Mouse (Mus musculus): ENCODE measurements around the gene Fam129a.
A peak's percentile ranks its signal among the peaks of the same experiment; 100 is the strongest.

Gene Fam129a

DNA sequence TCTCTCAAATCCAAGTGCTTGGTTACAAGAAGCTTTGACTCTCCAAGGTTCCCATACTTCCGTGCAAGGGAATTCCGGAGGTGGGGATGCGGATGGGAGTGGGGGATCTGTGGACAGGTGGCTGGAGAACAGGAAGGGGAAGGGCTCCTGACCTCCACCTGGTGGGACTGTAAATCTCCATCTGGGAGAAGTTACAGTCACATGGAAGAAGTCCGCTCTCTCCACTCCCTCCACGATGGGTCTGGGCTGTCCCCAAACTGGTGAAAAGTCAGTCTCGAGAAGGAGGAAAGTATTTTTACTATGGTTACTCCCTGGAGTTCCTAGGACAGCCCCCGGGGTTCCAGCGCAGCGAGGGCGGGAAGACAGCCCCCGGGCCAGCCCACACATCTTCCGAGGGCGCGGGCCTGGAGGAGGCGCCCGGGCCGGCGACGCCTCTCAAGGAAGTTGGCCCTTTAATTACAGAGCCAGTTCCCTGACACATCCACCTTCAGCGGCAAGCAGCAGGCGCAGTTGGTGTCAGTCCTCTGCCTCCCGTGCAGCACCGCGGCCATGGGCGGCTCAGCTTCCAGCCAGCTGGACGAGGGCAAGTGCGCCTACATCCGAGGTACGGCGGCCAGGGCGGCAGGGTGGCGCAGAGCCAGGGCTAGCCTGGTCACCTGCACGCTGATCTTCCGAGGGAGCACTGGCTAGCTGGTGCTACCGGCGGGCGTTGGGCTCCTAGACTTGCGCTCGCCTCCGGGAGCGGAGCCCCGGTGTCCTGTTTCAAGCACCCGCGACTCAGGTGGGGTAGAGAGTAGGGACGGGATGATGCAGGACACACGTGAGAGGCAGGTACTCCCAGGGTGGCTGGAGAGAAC, at the start of gene Fam129a:
Gene Fam129a (plus strand): TSS at position 206 of the 857 bp plus-strand sequence.
- peak; percentile 10 to 37 for DNase-seq

DNA sequence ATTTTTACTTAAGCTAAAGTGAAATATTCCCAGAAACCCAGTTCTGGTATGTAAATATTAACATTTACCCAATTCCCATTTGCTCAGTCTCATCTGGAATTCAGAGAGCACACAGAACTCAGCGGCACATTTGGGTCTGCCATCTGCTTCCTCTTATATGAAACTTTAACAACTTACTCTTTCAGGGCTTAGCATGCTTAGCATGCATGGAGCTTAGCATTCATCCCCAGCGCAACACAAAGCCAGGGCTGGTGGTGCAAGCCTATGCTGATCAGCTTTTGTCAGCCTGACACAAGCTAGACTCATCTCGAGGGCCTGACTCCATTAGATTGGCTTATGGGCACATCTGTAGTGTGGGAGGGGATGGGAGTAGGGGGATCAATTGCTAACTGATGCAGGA, 44.3 kb upstream of the Fam129a start:
- DNase-seq = no peak

DNA sequence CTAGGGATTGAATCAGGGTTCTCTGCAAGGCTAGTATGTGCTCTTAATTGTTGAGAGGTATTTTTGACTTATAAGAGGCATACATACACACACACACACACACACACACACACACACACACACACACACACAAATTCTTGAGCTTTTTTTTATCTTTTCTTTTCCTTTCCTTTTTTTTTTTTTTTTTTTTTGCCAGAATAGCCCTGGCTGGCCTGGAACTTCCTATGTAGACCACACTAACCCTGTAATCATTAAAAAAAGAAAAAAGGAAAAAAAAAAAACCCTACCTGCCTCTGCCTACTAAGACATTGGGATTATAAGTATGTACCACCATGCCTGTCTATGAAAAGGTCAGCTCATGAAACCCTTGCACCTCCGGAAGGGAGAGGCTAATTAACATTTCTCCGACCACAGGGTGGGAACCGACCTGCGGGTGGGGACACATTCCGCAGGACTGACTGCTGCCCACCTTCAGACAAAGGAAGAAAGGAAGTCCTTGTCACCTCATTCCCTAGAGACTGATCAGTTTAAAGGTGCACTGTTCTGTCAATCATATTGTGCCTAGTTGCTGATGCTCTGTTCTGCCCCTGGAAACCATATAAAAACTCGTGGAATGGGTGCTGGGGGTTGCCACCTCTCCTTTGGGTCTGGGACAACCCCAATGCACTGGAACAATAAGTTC, 27.0 kb upstream of the Fam129a start:
- no peak for DNase-seq

DNA sequence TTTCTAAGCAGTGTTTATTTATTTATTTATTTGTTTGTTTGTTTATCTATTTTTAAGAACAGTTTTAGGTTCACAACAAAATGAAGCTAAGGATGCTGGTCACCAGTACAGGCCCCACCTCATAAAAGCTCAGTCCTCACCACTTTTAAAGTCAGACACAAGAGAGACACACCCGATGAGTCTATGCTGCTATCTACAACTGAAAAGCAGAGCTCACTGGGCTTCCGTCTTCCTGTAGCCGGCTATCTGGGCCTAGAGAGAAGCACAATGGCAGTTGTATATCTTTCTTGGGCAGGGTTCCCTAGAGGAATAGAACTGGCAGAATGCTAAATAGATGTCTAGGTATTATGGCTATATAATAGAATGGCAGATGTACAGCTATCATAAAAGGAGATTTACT, 26.4 kb upstream of the Fam129a start:
- DNase-seq = no peak

DNA sequence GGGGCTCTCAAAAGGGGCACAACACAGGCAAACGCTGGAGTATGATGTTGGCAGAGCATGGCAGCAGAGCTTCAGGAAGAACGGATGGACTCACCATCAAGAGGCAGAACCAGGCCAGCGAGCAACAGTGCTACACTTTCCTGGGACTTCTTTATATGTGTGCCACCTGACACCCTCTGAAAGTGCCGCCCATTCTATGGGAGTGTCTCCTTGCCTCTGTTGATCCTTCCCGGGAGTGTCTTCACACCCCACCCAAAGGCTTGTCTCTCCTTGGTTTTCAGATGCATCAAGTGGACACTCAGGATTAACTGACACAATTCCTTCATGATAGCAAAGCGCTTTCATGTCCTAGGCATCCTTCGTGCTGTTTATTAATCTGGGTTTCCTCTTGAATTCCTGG, 25.4 kb upstream of the Fam129a start:
- DNase-seq = no peak

DNA sequence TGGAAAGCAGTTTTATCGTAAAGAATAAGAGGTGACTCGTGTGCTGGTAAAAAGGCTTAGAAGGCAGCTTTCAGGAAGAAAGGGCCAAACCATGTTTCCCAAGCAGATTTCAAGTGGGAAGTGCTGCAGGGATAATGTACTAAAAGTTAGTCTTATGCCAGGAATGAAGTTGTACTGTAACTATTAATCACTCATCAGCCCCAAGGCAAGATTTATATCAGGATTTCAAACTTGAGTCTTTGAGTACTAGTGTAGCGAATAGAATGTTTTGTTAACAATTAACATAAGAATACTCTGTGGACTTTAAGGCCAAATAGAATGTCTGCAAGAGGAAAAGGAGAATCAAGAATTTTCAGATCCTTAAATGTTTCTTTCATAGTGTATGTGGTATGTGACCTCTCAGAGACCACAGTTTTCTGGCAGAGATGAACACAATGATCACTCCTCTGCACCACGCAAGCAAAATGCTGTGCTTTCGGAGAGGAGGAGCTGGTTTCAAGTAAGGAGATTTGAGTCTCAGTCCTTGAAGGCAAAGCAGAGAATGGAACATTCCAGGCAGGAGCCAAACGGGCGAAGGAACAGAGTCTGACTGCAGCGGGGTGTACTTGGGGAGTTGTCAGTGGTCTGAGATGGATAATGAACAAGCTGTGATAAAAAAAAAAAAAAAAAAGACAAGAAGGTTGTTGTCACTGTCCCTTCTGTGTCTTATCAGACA, 21.9 kb upstream of the Fam129a start:
- DNase-seq = no peak

DNA sequence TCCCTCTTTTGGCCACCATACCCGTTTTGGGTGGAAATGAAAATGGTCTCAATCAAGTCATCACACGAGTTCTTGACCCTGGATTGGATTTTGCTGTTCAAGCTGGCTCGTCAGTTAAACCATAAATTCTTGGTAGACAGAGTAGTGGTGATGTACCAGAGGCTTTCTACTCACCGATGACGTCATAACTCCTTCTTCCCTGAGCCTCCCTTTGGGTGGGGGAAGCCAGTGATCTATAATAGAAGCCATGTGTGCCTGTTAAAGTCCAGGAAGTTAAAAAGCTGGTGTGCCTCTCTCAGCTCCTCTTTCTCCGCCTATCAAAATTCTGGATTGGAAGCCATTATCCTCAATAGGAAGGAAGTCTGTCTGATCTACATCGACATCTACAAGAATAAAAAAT, 21.2 kb upstream of the Fam129a start:
- DNase-seq = no peak

DNA sequence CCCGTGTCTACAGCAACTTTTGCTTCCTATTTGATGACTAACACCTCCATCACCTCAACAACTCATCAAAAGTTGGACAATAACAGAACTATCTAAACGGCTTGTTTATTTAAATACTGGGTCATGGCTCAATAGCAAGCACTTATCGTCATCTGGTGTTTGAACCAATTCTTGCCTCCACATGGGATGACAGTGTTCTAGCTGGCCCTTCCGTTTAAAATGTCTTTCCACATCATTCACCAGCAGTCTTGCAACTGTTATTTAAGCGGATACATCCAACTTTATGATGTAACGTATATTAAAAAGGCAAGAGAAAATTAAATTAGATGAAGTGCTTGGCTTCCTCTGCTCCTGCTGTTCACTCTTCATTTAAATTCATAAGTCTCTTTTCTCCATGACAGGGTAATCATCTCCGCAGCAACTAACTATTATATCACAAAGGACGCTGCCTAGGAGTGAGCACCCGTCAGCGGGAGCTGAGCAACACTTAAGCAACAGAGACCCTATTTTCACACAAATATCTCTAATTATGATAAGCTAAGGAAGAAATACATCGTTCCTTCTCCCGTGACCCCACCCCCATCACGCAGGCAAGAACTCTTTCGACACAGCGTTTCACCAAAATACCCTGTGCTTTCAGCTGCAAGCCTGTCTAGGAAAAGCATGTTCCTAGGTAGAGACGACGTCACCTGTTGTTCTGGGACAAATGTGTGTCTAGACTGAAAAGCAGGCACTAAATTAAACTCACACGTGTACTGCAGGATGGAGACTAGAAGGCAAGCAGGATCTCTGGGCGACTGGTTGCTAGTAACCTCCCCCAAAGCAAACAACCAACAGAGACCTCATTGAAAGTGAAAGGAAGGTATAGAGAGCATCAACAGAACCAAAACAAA, 20.2 kb upstream of the Fam129a start:
- no peak for DNase-seq

DNA sequence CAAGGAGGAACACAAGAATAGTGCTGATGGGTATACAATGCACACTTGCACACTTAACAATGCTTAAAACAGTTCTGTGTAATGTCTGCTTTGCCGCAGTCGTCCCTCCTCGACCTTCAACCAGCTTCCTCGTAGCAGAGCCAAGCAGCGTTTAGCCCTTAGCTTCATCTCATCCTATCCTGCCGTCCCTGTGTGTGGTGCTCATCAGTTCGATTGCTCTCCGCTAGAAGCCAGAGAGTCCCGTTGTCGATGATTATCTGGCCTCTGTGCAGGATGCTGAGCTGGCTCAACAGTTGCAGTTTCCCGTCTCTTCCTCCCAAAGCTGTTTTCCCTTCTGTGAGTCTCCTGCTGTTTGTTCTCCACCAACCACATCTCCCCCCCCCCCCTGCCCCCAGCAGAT, 10.4 kb upstream of the Fam129a start:
- no peak for DNase-seq

DNA sequence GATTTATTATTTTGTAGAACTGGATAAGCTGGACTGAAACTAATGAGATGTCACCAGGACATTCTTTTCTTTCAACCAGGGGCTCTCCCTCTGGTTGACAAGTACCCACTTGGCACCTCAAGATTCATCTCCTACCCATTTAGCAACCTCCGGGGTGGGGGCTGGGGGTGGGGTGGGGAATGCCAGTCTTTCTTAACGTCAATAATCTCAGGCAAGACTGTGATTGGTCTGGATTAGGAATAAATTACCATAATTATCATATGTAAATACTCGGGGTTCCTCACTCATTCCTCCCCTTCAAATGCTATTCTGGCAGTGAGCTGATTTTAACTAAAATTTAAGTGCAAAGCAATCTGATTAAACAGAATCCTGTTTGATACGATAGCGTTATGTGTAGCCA, 7.6 kb upstream of the Fam129a start:
- no peak for DNase-seq

DNA sequence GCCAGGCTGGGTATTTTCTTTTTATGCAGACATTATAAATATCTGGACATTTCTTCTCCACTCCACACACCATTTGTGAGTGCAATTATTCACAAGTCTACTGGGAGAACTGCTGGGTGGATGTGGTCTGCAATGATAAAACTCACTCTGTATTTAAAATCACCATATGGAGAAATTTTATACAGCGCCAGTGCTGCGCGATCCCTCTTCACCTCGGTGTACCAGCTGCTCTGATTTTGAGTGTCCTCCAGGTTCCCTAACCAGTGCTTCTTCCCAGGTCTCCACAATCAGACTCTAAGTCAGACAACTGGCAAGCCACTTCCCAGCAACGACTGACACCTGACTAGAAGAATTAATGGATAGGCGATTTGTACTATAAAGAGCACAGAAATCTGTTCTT, 7.1 kb upstream of the Fam129a start:
- DNase-seq = no peak

DNA sequence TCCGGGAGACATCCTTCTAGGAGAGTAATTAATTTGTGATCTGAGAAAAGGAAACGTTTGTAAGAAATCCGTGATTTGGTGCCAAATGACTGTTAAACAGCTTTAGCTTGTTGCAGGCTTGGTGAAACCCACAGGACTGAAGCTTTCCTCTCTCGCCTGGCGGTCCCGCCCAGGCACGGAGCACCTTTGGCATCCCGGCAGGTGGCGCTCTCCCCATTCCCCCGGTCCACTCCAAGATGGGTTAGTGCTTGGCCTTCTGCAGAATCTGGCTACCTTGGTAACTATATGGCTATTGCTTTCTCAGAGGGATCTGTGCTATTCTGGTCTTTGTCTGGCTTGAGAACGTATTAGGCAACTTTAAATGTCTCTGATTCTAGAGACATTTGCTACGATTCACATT, 6.6 kb upstream of the Fam129a start:
- peak; percentile 48 to 81 for DNase-seq

DNA sequence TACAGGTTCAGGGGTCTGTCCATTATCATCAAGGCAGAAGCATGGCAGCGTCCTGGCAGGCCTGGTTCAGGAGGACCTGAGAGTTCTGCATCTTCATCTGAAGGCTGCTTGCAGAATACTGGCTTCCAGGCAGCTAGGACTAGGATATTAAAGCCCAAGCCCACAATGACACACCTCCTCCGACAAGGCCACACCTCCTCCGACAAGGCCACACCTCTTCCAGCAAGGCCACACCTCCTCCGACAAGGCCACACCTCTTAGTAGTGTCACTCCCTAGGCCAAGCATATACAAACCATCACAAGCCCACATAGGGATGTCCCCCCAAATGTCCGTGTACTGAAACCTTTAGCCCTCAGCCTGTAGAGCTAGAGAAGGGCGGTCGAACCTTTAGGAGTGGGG, 2.3 kb upstream of the Fam129a start:
- DNase-seq = no peak

DNA sequence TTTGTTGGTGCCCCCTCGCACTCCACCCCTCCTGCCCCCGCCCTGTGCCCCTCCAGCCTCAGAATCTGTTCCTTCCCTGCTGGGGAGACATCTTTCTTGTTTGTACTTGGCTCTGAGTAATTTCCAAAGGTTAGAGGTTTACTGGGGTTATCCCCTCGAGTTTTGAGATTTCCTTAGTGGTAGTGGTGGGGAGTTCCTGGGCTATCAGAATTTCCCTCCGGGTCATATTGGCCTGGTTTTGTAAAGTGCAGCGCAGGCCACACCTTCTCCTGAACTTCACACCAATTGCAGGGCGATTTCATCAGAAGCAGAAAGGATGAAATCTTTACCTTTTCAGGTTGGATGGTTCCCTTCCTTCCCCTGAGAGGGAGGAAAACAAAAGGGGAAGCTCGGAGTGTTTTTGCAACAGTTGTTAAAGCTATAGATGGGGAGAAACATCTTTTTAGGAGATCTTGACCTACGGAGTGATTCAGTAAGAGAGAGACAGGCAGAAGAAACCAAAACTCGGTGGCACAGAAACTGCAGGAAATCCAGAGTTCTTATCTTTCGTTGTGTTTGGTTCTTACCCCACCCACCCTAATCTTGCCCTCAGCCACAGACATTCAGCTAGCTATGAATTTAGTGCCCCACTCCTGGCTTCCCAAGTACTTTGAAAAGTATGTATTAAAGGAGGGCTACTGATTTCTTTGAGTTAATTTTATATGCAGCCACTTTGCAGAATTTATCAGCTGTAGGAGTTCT, 1.0 kb downstream of the Fam129a start:
- no peak for DNase-seq

DNA sequence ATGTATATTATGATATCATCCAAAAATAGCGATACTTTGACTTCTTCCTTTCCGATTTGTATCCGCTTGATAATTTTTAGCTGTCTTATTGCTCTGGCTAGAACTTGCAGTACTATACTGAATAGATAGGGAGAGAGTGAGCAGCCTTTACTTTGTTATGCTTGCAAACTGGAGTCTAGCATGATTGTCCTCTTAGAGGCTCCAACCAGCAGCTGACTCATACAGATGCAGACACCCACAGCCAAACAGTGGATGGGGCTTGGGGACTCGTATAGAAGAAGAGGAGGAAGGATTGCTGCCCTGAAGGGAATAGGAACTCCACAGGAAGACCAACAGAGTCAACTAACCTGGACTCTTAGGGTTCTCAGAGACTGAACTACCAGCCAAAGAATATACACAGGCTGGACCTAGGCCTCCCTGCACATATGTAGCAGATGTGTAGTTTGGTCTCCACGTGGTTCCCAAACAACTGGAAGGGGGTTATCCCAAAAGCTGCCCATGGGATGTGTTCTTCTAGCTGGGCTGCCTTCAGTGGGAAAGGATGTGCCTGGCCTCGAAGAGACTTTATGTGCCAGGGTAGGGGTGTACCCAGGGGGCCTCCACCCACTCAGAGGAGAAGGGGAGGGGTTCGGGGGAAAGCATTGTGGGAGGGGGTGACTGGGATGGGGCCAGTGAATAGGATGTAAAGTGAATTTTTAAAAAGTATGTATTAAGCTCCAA, 1.8 kb downstream of the Fam129a start:
- DNase-seq = no peak

DNA sequence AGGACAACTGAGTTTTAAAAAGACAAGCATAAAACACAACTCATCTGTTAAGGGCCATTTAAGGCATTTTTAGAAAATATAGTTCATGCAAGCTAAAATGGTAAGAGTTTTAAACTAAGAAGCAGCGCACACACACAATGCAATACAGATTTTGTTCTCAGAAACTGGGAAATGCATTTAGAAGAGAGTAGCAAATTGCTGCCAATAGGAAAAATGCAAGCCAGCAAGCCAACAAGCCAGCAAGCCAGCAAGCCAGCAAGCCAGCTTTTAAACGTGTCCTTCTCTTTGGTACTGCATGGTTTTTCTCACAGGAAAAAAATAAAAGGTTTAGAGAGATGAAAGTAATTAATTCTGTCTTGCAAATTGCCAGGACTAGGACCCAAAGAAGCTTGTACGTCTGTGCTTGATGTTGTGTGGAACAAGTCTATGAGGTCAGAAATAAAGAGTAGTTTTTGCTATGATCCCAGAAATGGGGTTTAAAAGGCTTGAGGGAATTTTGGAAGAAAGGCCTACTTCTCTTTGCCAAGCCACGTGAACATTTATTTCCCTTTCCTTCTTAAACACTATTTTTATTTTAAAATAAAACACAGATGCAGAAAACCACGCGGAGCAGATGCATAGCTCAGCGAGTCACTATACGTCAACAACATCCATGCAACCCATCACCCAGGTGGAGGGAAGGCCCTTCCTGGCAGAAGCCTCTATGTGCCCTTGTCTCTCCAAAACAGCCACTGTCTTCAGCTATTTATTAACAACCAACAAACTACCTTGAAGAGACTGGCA, 9.4 kb downstream of the Fam129a start:
- no peak for DNase-seq

DNA sequence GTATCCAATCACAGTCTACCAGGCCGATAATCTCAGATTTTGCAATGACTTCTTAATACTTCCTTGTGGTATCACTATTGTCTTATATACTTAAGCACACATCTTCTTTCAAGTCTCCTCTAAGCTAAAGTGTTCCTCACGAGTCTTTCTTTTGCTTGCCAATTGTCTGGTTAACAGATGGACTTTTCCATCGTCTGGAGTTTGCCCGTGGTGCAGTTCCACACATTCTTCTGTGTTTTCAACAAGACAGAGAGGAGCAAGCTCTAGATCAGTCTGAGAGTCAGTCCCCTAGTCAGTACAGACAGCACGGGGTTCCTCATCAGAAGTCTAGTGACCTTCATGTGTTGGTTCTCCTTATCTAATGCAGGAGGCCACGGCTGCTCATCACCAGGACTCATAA, 10.5 kb downstream of the Fam129a start:
- DNase-seq = no peak

DNA sequence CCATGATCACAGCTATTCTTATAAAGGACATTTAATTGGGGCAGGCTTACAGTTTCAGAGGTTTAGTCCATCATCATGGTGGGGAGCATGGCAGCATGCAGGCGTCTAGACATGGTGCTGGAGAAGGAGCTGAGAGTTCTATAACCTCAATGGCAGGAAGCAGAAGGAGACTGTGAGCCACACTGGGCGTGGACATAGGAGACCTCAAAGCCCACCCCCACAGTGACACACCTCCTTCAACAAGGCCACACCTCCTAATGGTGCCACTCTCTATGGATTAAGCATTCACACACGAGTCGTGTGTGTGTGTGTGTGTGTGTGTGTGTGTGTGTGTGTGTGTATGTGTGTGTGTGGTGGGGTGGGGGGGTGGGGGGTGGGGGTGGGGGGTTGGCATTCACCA, 11.0 kb downstream of the Fam129a start:
- no peak for DNase-seq

DNA sequence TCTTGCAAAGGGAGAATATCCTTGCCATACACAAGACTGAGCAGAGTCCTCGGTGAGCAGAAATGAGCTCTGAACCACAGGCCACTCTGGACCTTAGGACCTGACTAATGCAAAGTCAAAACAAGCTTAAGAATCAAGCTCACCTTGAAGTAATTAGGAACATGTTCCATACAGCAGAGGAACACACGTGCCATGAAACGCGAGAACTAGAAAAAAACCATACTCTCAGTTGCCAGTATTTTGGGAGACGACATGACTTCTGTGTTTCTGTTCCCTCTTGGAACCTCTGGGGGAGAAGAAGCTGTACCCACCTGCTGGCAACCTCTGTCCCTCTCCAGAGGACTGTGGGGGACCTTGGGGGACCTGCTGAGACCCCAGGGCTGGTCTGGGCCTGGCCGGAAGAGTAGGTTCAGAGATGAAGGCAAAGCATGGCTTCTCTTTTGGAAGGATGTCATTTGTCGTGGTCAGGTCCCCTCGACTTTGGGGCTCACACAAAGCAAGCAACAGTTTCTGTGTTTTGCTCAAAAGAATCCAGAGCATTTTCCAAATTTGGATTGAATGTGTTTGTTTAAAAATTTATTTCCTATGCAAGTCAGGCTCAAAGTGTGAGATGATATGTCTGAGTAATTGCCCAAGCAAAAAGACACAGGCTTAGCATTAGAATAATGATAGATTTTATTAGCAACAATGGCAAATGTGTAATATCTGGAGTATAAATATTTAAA, 12.6 kb downstream of the Fam129a start:
- DNase-seq = no peak

DNA sequence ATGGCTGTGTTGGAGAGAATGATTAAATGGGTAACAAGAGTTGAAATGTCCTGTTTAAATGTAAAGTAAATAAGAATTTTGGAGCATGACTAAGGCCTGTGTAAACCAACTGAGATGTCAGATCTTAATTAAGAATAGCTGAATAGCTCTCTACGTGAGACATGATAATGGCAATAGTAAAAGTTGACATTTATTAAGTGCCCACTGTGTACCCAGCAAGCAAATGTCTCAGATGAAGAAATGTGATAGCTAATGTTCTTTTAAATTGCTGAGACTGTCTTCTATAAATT, 13.1 kb downstream of the Fam129a start:
- no peak for DNase-seq

Data from spleen, adult 18-20 months (tissue).